Mouse (Mus musculus) lung, adult 2 months (tissue): ENCODE results near the gene Cpe. TPM values are rescaled to one million over a fixed set of nuclear protein-coding genes. Genes with fewer than 3 reads are reported as not detected.
A peak's percentile ranks its signal among the peaks of the same experiment; 100 is the strongest.

Experiments
- DNase-seq: peaks from one replicate; pipeline ENCODE4 v3.0.0; 2022
- H3K4me1 ChIP-seq: fragments of 200-500 bp; 2 replicates; pipeline ENCODE4 v1.6.1; 2011; ENCODE audit warnings: low read length; ENCODE audit not compliant: control insufficient read depth, insufficient read depth
- H3K4me3 ChIP-seq: fragments of 200-500 bp; replicated peaks from 2 replicates; pipeline ENCODE3; 2011; ENCODE audit warnings: low read depth, mild to moderate bottlenecking, control low read depth, low read length; ENCODE audit errors: extremely low read depth
- CTCF ChIP-seq: fragments of 200-500 bp; IDR thresholded peaks from 2 replicates; pipeline ENCODE4 v1.5.1; 2011; ENCODE audit warnings: mild to moderate bottlenecking, low read length, control low read depth; ENCODE audit not compliant: insufficient read depth
- POLR2A ChIP-seq: fragments of 200-500 bp; IDR thresholded peaks from 2 replicates; pipeline ENCODE4 v1.6.1; 2011; ENCODE audit warnings: low read depth, mild to moderate bottlenecking, control low read depth, low read length, borderline replicate concordance; ENCODE audit errors: extremely low read depth
- WGBS: fragments of 180-500 bp; shearing (Covaris S2); methylation state at CpG from one replicate; pipeline ENCODE4 v1.1.7; 2018; 5-methylcytosine and 5-hydroxymethylcytosine counted together
- polyA plus RNA-seq: library from polyadenylated mRNA; depleted of rRNA; stranded (reverse); fragments of >200 nt; gene quantifications from 2 replicates; pipeline ENCODE4 v1.2.3, GENCODE M21; 2012

Gene Cpe
- polyA plus RNA-seq, 1 experiment = 29.7 TPM

DNA sequence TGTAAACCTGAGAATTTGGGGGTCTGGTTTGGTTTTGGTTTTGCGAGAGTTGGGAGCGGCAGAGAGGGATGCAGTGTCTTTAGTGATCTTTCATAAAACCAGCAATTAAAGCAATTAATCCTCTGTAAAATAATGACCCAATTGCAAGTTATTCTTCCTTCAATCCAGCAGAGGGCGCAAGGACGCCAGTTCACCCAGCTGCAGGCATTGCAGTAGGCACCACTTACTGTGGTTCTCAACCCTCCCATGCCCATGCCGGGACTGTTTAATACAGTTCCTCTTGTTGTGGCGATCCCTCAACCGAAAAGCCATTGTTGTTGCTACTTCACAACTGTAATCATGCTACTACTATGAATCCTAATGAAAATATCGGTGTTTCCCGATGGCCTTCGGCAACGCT lies 74.2 kb downstream of the Cpe start:
- Histone ChIP-seq H3K4me1 (no peaks in the 10 kb centered on the region), H3K4me3 (no peak overlapping the region)
- DNase-seq = peak; percentile 16
- TF ChIP-seq POLR2A (no peak), CTCF (peak; percentile 86)
- WGBS = 58% methylated on average over 11 of the region's 11 CpGs

DNA sequence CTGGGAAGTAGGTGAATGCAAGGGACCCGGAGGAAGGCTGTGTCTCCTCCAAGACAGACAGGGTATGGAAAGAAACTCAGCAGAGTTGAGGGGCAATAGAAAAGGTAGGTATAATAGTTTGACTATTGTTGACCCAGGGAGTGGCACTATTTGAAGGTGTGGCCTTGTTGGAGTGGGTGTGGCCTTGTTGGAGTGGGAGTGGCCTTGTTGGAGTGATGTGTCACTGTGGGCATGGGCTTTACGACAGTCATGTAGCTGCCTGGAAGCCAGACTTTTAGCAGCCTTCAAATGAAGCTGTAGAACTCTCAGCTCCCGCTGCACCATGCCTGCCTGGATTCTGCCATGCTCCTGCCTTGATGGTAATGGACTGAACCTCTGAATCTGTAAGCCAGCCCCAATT lies 76.3 kb downstream of the Cpe start:
- no peak for DNase-seq
- WGBS = 83% methylated on average over 3 of the region's 3 CpGs

DNA sequence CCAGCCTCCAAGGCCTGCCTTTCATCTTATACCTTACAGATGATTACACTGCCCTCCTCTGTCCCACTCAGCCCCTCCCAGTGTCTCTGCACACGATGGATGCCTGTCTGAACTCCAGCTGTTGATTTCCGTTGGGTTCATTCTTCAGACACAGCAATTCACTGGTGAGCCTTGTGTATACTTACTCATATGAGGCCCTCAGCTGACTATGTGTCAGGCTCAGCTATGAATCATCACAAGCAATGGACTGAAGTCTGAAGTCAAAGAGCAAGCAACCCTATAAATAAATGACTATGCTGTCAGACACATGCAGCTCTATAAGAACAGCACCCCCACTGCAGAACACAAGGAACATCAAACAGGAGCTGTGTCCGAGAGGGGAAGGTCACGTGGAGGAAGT lies 77.4 kb downstream of the Cpe start:
- 66% methylated on average over 4 of the region's 4 CpGs for WGBS
- no peak for DNase-seq
- H3K4me1 ChIP-seq = no peaks in the 10 kb centered on the region
- TF ChIP-seq CTCF = no peak
- TF ChIP-seq POLR2A = no peak
- H3K4me3 ChIP-seq = no peak overlapping the region

More for the DNA sequence above, 76.3 kb downstream of the Cpe start:
- H3K4me1 ChIP-seq = no peaks in the 10 kb centered on the region
- TF ChIP-seq CTCF (no peak), POLR2A (no peak)
- H3K4me3 ChIP-seq = no peak overlapping the region

- no peak for DNase-seq
- 68% methylated on average over 5 of the region's 5 CpGs for WGBS
- no peaks in the 10 kb centered on the region for H3K4me1 ChIP-seq
- no peak for TF ChIP-seq POLR2A
- no peak for TF ChIP-seq CTCF
- no peak overlapping the region for H3K4me3 ChIP-seq
These were observed 79.2 kb downstream of the Cpe start for GRCm38 (mm10) chr8:64613663-64614062.

DNA sequence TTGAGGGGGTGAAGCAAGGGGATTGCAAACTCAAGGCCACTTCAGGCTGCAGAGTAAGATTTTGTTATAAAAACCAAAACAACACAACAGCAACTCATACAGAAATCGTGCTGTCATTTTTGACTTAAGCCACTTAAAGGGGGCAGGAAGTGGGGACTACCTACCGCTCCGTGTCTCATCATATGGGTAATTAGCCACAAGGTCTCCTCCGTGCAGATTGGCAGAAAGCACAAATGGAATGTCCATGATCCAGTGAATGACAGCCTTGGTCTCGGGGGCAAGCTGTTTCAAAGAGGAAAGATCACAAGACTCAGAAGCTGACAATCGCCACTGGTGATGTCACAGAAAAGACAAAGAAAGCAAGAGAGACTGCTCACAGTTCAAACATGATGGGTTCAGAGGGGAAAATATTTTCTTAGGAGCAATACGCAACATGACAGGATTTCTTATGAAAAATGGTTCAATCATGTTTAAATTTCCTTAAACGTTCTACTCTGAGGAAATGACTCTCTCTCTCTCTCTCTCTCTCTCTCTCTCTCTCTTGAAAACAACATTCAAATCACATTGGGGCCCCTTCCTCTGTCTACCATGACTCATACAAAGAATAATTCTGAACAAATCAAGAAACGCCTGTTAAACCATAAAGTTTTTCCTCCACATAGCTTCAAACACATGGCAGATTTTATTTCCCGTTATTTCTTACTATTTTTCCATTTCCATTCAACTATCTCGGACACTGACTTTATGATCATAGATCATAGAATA lies 81.5 kb downstream of the Cpe start:
- TF ChIP-seq POLR2A (no peak), CTCF (no peak)
- DNase-seq = no peak
- 62% methylated on average over 11 of the region's 11 CpGs for WGBS

GRCm38 (mm10) chr8:64608931-64609330 lies 83.9 kb downstream of the Cpe start:
- TF ChIP-seq CTCF = no peak
- TF ChIP-seq POLR2A = no peak
- WGBS = 87% methylated on average over 16 of the region's 16 CpGs

More for the DNA sequence above, 81.5 kb downstream of the Cpe start:
- Histone ChIP-seq H3K4me3 (no peak overlapping the region), H3K4me1 (no peaks in the 10 kb centered on the region)

GRCm38 (mm10) chr8:64606015-64606414 lies 86.8 kb downstream of the Cpe start:
- no peak for DNase-seq
- no peak for TF ChIP-seq POLR2A
- no peak for TF ChIP-seq CTCF
- WGBS = 91% methylated on average over 5 of the region's 5 CpGs
- Histone ChIP-seq H3K4me3 (no peak overlapping the region), H3K4me1 (no peaks in the 10 kb centered on the region)

More at GRCm38 (mm10) chr8:64608931-64609330, 83.9 kb downstream of the Cpe start:
- H3K4me1 ChIP-seq = no peaks in the 10 kb centered on the region
- no peak for DNase-seq
- no peak overlapping the region for H3K4me3 ChIP-seq

- no peaks in the 10 kb centered on the region for H3K4me1 ChIP-seq
- WGBS = 79% methylated on average over 4 of the region's 4 CpGs
- TF ChIP-seq POLR2A (no peak), CTCF (no peak)
- no peak overlapping the region for H3K4me3 ChIP-seq
- DNase-seq = no peak
These were observed 94.6 kb downstream of the Cpe start for GRCm38 (mm10) chr8:64598206-64598605.

DNA sequence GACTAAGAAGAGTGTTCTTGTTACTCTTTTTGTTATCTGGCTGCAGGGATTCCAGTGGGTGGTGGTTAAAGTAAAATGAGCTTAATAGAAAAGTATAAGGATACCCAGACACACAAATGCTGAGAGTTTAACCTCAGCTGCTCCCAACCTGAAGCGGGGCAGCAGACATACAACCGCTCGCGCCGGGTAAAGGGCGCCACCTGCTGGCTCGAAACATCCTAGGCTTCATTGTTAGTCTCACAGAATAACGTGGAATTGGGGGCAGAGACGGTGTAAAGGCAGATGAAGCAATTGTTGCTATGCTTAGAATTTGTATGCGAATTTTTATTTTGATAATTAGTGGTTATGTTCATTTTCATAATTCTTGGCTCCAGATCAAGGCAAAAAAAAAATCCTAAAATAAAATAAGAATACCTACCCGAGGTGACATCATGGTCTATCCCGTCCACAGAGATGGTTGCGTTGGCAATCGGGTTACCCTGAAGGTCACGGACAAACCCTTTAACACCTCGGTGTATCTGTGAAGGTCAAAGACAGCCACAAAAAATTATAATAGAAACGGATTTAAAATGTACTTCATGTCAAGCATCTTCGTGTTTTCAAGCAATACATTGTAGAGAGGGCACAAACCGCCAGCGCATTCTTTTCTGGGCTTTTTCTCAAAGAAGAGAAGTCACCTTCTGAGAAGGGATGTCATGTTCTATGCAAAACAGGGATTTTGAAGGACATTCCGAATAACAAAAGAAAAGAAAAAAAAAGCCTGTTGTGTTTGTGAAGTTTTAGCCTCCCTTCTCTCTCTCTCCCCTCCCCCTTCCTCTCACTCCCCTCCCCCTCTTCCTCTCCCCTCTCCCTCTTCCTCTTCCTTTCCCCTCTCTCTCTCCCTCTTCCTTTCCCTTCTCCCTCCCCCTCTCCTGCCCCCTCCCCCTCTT lies 95.5 kb downstream of the Cpe start:
- H3K4me3 ChIP-seq = no peak overlapping the region
- 35% methylated on average over 21 of the region's 21 CpGs for WGBS
- DNase-seq = peak; percentile 63
- TF ChIP-seq CTCF = peak; percentile 66
- no peak for TF ChIP-seq POLR2A
- no peaks in the 10 kb centered on the region for H3K4me1 ChIP-seq
